Mouse (Mus musculus) spleen, adult 2 months (tissue): ENCODE results near the gene Prm1.

Source experiments
- CTCF ChIP-seq: fragments of 200-500 bp; IDR thresholded peaks from 2 replicates; pipeline ENCODE4 v1.5.1; 2011; ENCODE audit warnings: mild to moderate bottlenecking, inconsistent platforms; ENCODE audit not compliant: insufficient read depth, insufficient read length, insufficient replicate concordance; ENCODE audit errors: extremely low read depth
- POLR2A ChIP-seq: fragments of 200-500 bp; IDR thresholded peaks from 2 replicates; pipeline ENCODE4 v1.6.1; 2011; ENCODE audit warnings: low read depth, low read length, inconsistent platforms

- TF ChIP-seq CTCF (no peak), POLR2A (no peak)
Measured at GRCm38 (mm10) chr16:10787548-10788058, 18.0 kb downstream of the Prm1 start.
